Mouse (Mus musculus): ENCODE results near the gene Arid3a.
"Not testable (repeated sequence)": the region's sequence is repeated elsewhere in the genome, so short reads cannot be mapped to it uniquely, and the experiment has no call there.

Arid3a gene

GRCm38 (mm10) chr10:79946752-79947322 lies 20.0 kb downstream of the Arid3a start:
- no peak for DNase-seq (ENCODE audit: low spot score)

- no peak for DNase-seq (ENCODE audit: low spot score)
Measured at GRCm38 (mm10) chr10:79947502-79947901, 20.7 kb downstream of the Arid3a start.

- no peak for DNase-seq (ENCODE audit: low spot score)
Measured at GRCm38 (mm10) chr10:79949873-79950272, 23.0 kb downstream of the Arid3a start.

GRCm38 (mm10) chr10:79950661-79951060 lies 23.8 kb downstream of the Arid3a start:
- no peak for DNase-seq (ENCODE audit: low spot score)

- no peak for DNase-seq (ENCODE audit: low spot score)
Measured at GRCm38 (mm10) chr10:79953946-79954345, 27.1 kb downstream of the Arid3a start.

- DNase-seq (ENCODE audit: low spot score), result no peak
Measured at GRCm38 (mm10) chr10:79955691-79956090, 28.8 kb downstream of the Arid3a start.

GRCm38 (mm10) chr10:79956643-79957154 lies 29.9 kb downstream of the Arid3a start:
- no peak for DNase-seq (ENCODE audit: low spot score)

- DNase-seq (ENCODE audit: low spot score), result peak; percentile 71
Measured at GRCm38 (mm10) chr10:79958140-79958816, 31.4 kb downstream of the Arid3a start.

GRCm38 (mm10) chr10:79959412-79959811 lies 32.6 kb downstream of the Arid3a start:
- DNase-seq (ENCODE audit: low spot score), result not testable (repeated sequence)

- DNase-seq (ENCODE audit: low spot score), result peak; percentile 99
Measured at GRCm38 (mm10) chr10:79959847-79960601, 33.2 kb downstream of the Arid3a start, which contains the start of gene Wdr18. Wdr18 (plus strand) TSS chr10:79960152.

- DNase-seq (ENCODE audit: low spot score), result no peak
Measured at GRCm38 (mm10) chr10:79960671-79961294, 33.9 kb downstream of the Arid3a start.

- DNase-seq (ENCODE audit: low spot score), result no peak
Measured at GRCm38 (mm10) chr10:79964727-79965126, 37.9 kb downstream of the Arid3a start.

- DNase-seq (ENCODE audit: low spot score), result no peak
Measured at GRCm38 (mm10) chr10:79965325-79965724, 38.5 kb downstream of the Arid3a start.

- DNase-seq (ENCODE audit: low spot score), result no peak
Measured at GRCm38 (mm10) chr10:79966886-79967400, 40.1 kb downstream of the Arid3a start.

- no peak for DNase-seq (ENCODE audit: low spot score)
Measured at GRCm38 (mm10) chr10:79968181-79968580, 41.3 kb downstream of the Arid3a start.

- no peak for DNase-seq (ENCODE audit: low spot score)
Measured at GRCm38 (mm10) chr10:79969124-79969568, 42.3 kb downstream of the Arid3a start.

- no peak for DNase-seq (ENCODE audit: low spot score)
Measured at GRCm38 (mm10) chr10:79970415-79971182, 43.8 kb downstream of the Arid3a start, which contains the start of gene Grin3b. Grin3b (plus strand) TSS chr10:79970715.

- DNase-seq (ENCODE audit: low spot score), result no peak
Measured at GRCm38 (mm10) chr10:79971183-79971497, 44.3 kb downstream of the Arid3a start.

GRCm38 (mm10) chr10:79972831-79973230 lies 46.0 kb downstream of the Arid3a start:
- no peak for DNase-seq (ENCODE audit: low spot score)

- DNase-seq (ENCODE audit: low spot score), result no peak
Measured at GRCm38 (mm10) chr10:79974087-79974486, 47.2 kb downstream of the Arid3a start.

- DNase-seq (ENCODE audit: low spot score), result no peak
Measured at GRCm38 (mm10) chr10:79974668-79975067, 47.8 kb downstream of the Arid3a start.
